Mouse (Mus musculus) ovary, postnatal 10 days (tissue): ENCODE results near the gene Cacna2d1.

Experiments
- DNase-seq: peaks from one replicate; pipeline ENCODE4 v3.0.0; 2022; ENCODE audit warnings: low spot score

Gene Cacna2d1

GRCm38 (mm10) chr5:16062773-16063172 lies 128.3 kb downstream of the Cacna2d1 start:
- DNase-seq, result no peak

- no peak for DNase-seq
Measured at GRCm38 (mm10) chr5:16063273-16063672, 128.8 kb downstream of the Cacna2d1 start.

GRCm38 (mm10) chr5:16063949-16064348 lies 129.5 kb downstream of the Cacna2d1 start:
- no peak for DNase-seq

- DNase-seq, result no peak
Measured at GRCm38 (mm10) chr5:16065816-16066215, 131.3 kb downstream of the Cacna2d1 start.

GRCm38 (mm10) chr5:16082253-16082652 lies 147.8 kb downstream of the Cacna2d1 start:
- DNase-seq, result no peak

GRCm38 (mm10) chr5:16086979-16087902 lies 152.8 kb downstream of the Cacna2d1 start:
- DNase-seq, result no peak

GRCm38 (mm10) chr5:16087995-16088394 lies 153.5 kb downstream of the Cacna2d1 start:
- DNase-seq, result no peak

- DNase-seq, result no peak
Measured at GRCm38 (mm10) chr5:16092540-16092939, 158.0 kb downstream of the Cacna2d1 start.

GRCm38 (mm10) chr5:16093071-16093693 lies 158.7 kb downstream of the Cacna2d1 start:
- no peak for DNase-seq

- no peak for DNase-seq
Measured at GRCm38 (mm10) chr5:16095345-16095744, 160.9 kb downstream of the Cacna2d1 start.

GRCm38 (mm10) chr5:16098766-16099165 lies 164.3 kb downstream of the Cacna2d1 start:
- no peak for DNase-seq

GRCm38 (mm10) chr5:16101820-16102219 lies 167.3 kb downstream of the Cacna2d1 start:
- no peak for DNase-seq

- no peak for DNase-seq
Measured at GRCm38 (mm10) chr5:16105701-16106100, 171.2 kb downstream of the Cacna2d1 start.

GRCm38 (mm10) chr5:16110643-16111042 lies 176.2 kb downstream of the Cacna2d1 start:
- DNase-seq, result no peak

- no peak for DNase-seq
Measured at GRCm38 (mm10) chr5:16113879-16114278, 179.4 kb downstream of the Cacna2d1 start.

GRCm38 (mm10) chr5:16121334-16121733 lies 186.8 kb downstream of the Cacna2d1 start:
- DNase-seq, result no peak

- DNase-seq, result no peak
Measured at GRCm38 (mm10) chr5:16122110-16122509, 187.6 kb downstream of the Cacna2d1 start.

- DNase-seq, result no peak
Measured at GRCm38 (mm10) chr5:16134286-16135094, 200.0 kb downstream of the Cacna2d1 start.

GRCm38 (mm10) chr5:16135986-16136385 lies 201.5 kb downstream of the Cacna2d1 start:
- no peak for DNase-seq

GRCm38 (mm10) chr5:16136839-16137238 lies 202.3 kb downstream of the Cacna2d1 start:
- no peak for DNase-seq

- DNase-seq, result no peak
Measured at GRCm38 (mm10) chr5:16146602-16147001, 212.1 kb downstream of the Cacna2d1 start.
